Mouse (Mus musculus): Measurements from ENCODE around the gene Ogdhl. TPM values are rescaled to one million over a fixed set of nuclear protein-coding genes. Genes with fewer than 3 reads are reported as not detected.

Gene Ogdhl
- polyA plus RNA-seq (2012; rRNA removed; ENCODE audit: low replicate concordance): 1.6 and 1.7 TPM in 2 replicates

DNA sequence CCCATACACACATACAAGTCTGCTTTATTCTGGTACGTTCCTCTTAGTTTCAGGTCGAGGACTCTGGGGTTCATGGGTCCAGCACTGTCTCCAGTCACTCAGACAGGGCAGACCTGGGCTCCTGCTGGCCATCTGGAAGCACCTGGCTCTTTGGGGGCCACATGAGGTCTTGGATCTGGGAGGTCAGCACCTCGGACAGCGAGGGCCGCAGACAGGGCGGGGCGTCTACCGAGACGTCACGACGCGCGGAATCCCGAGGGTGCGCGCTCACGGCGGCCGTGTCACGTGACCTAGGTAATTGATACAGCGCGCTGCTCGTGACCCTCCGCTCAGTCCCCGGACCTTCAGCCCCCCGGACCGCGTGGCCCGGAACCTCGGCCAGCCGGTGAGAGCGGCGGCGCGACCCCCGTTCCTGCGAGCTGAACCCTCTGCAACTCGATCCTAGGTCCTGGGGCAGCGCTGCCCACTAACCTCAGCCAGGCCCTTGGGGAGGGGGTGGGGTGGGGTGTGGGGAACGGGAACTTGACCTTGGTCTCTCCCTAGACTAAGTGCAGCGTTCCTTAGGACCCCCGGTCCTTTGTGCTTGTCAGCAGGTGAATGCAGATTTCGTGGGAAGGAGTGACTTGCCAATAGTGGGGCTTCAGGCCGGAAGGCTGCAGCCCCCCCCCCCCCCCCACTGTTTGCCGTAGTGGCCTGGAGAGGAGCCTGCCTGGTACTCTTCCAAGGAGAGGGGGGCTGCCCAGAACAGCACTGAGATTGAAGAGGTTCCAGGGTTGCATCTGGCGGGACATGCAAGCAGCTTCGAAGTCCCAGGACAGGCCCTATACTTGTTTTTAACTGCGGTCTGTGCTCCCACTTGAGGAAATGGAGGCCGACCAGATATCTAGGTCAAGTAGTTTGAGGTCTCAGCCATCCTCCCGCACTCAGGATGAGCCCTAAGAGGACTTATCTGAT, at the start of gene Ogdhl:
Gene Ogdhl, plus strand, starts transcription at position 288 of the 954 bp plus-strand sequence.

DNA sequence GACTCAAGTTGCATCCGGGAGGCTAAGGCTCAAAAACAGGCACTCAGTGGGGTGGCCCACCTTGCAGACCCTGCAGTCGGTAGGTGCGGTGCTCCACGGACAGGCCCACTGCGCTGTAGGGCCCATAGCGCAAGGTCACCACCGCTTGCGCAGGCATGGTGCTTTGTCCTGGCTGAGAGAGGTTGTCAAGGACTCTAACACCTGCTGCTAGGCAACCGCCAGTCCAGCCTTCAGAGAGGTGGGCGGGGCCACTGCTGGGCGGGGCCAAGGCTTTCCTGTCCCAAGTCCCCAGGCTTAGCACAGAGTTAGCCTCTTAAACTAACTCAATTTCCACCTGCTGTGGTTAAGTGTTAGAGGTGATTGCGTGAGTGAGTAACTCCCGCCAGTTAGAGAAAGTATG, 66.4 kb downstream of the Ogdhl start, which contains the start of gene 1700024G13Rik:
Gene 1700024G13Rik, minus strand, starts transcription at position 196 of the 400 bp plus-strand sequence.

Other genes starting within 250 kb of the Ogdhl start
- 14.0 and 38.0 TPM in 2 replicates for gene Oxnad1, start 236.6 kb upstream of the Ogdhl start, polyA plus RNA-seq (2012; rRNA removed; ENCODE audit: low replicate concordance)
- 10.9 and 14.9 TPM in 2 replicates for gene Dph3, start 236.3 kb upstream of the Ogdhl start, polyA plus RNA-seq (2012; rRNA removed; ENCODE audit: low replicate concordance)
- gene Msmb, start 180.0 kb upstream of the Ogdhl start, polyA plus RNA-seq (2012; rRNA removed; ENCODE audit: low replicate concordance): not detected in 2 replicates
- gene Ncoa4, start 162.2 kb upstream of the Ogdhl start, polyA plus RNA-seq (2012; rRNA removed; ENCODE audit: low replicate concordance): 8.5 and 43.5 TPM in 2 replicates
- gene Timm23, start 120.1 kb upstream of the Ogdhl start, polyA plus RNA-seq (2012; rRNA removed; ENCODE audit: low replicate concordance): 128 and 139 TPM in 2 replicates
- 1.1 and 1.2 TPM in 2 replicates for gene Parg, start 120.1 kb upstream of the Ogdhl start, polyA plus RNA-seq (2012; rRNA removed; ENCODE audit: low replicate concordance)
- gene 1700024G13Rik, start 66.4 kb downstream of the Ogdhl start, polyA plus RNA-seq (2012; rRNA removed; ENCODE audit: low replicate concordance): not detected in 2 replicates
- gene Slc18a3, start 142.8 kb downstream of the Ogdhl start, polyA plus RNA-seq (2012; rRNA removed; ENCODE audit: low replicate concordance): 1.0 and 1.2 TPM in 2 replicates
- 0.22 and 0.55 TPM in 2 replicates for gene Chat, start 144.0 kb downstream of the Ogdhl start, polyA plus RNA-seq (2012; rRNA removed; ENCODE audit: low replicate concordance)
- gene Ercc6, start 191.5 kb downstream of the Ogdhl start, polyA plus RNA-seq (2012; rRNA removed; ENCODE audit: low replicate concordance): 0.79 and 1.5 TPM in 2 replicates

Data from duodenum, adult 2 months (tissue).